Mouse (Mus musculus): ENCODE measurements at regions not wholly inside any gene's neighbourhood (a gene's known extent, or its start where the extent isn't known, plus 50 kb on each side); places are given as distances from the start of the nearest gene placed in this dataset.

- no peak for DNase-seq (ENCODE audit: low spot score in 2 of 2)
Observed at GRCm38 (mm10) chr6:126362331-126362730, 172.9 kb downstream of the Kcna5 start.

DNA sequence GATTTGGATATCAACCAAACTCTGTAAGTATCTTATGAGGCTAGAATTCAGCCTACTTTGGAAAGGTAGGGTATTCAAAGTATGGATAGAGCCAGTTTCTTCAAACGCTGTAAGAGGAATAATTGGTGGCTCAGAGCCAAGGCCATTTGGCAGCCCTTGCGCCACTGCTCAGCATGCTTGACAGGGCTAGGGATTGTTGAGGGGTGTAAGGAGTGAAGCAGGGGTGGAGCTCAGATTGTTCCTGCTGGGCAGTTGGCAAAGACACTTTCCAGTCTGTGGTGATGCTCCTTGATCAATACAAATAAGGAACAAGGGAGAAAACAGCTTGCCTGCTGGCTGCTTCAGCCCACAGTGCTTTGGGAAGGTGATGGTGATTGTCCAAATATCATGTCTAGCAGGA lies 181.9 kb downstream of the Kcna5 start:
- no peak for DNase-seq (ENCODE audit: low spot score in 2 of 2)

GRCm38 (mm10) chr6:126350476-126350875 lies 183.8 kb upstream of the Ntf3 start:
- DNase-seq (ENCODE audit: low spot score in 2 of 2): no peak

GRCm38 (mm10) chr6:126349905-126350304 lies 183.2 kb upstream of the Ntf3 start:
- no peak for DNase-seq (ENCODE audit: low spot score in 2 of 2)

GRCm38 (mm10) chr6:126345221-126345620 lies 178.5 kb upstream of the Ntf3 start:
- no peak for DNase-seq (ENCODE audit: low spot score in 2 of 2)

DNA sequence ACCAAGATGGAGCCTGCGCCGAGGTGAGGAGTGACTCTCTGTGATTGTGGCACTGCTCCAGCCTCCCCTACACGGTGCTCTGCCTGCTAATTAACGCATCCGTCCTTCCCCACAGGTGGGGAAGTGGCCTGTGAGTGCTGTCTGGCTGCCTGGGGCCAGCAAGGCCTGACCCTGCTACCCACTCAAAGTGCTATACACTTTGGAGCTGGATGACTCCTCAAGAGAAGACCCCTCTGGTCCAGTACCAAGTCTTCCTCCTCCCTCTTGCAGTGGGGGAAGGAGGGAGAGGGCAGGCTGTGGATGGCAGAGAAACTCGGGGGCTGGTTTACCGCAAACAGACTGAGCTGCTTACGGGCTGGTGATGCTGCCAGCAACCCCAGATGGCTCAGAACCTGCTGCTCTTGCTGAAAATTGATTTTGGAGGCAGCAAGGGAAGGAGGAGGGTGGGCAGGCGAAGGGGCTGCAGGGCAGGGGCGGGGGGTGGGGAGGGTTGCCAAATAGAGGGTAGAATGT lies 173.4 kb upstream of the Ntf3 start:
- DNase-seq (ENCODE audit: low spot score in 2 of 2): peak in 1 of 2 experiments; percentile 11

- no peak for DNase-seq (ENCODE audit: low spot score in 2 of 2)
Observed at GRCm38 (mm10) chr6:126337711-126338110, 171.0 kb upstream of the Ntf3 start.

GRCm38 (mm10) chr6:126334258-126334657 lies 167.5 kb upstream of the Ntf3 start:
- peak in 1 of 2 experiments; percentile 7 for DNase-seq (ENCODE audit: low spot score in 2 of 2)

DNA sequence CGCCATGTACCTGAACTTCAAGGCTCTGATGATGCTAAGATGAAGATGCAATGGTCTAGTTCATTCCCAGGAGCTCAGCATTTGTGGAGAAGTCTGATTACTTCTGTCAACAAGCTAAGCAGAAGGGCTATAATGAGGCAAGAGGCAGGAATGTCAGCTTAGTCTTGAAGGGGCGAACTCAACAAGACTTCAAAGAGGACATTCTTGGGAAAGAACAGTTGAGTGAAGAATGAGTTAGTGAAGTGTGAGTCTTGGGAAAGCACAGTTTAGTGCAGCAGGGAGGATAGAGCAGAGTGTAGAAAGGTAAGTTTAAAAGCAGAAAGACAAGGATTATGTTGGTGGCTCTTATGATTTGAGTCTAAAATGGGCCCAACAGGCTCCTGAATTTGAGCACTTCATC lies 160.5 kb upstream of the Ntf3 start:
- no peak for DNase-seq (ENCODE audit: low spot score in 2 of 2)

DNA sequence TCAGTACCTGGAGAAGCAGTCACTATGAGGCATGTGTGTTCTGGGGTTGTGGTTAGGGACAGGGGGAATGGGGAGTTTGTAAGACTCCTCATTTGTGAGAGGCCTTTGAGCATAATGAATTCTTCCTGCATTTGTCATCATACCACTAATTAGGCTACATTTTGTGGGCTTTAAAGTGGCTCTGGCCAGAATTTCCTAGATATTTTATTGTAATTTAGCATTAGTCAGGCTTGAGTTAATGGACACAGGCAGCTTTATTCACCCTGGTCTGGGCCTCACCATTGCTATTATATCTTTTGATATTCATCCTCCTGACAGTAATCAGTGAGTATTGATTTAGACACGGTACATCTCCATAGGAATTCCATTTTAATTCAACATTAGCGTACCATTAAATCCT lies 151.8 kb upstream of the Ntf3 start:
- no peak for DNase-seq (ENCODE audit: low spot score in 2 of 2)

- no peak for DNase-seq (ENCODE audit: low spot score in 2 of 2)
Observed at GRCm38 (mm10) chr6:126310786-126311480, 144.2 kb upstream of the Ntf3 start.

- no peak for DNase-seq (ENCODE audit: low spot score in 2 of 2)
Observed at GRCm38 (mm10) chr6:126303086-126303485, 136.4 kb upstream of the Ntf3 start.

DNA sequence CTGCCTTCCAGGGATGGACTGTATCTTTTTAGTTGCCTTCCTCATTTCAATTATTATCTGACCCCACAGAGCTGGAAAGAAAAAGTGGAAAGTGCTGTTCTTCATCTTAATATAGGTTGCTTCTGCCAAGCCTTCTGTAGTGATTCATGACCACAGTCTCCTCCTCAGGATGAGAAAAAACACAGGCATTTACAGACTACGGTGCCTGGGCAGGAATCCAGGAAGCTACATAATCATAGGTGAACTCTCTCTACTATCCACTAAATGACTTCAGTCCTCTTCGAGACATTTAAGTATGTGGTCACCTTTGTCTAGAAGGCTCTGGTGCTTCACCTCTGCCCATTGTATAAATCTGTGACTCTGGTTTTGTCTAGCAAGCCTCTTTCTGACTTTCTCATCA lies 124.9 kb upstream of the Ntf3 start:
- DNase-seq (ENCODE audit: low spot score in 2 of 2): no peak

GRCm38 (mm10) chr6:126287166-126287565 lies 120.5 kb upstream of the Ntf3 start:
- DNase-seq (ENCODE audit: low spot score in 2 of 2): no peak

DNA sequence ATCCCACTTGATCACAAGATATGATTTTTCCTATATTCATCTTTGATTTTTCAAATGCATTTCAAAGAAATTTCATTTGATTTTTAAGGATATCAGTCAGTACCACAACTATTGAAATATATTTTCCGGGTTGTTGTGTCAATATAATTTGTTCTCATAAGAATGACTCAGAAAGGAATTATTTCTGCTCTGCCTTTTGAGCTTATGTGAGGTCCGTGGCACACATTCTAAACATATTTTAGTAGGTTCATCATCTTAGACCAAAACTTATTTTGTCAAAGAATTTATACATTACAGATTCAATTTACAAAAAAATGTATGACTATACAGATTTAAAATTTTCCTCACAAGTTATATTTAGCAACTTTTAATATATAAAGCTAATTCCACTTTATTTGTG lies 119.5 kb upstream of the Ntf3 start:
- no peak for DNase-seq (ENCODE audit: low spot score in 2 of 2)

GRCm38 (mm10) chr6:126284409-126284808 lies 117.7 kb upstream of the Ntf3 start:
- no peak for DNase-seq (ENCODE audit: low spot score in 2 of 2)

- no peak for DNase-seq (ENCODE audit: low spot score in 2 of 2)
Observed at GRCm38 (mm10) chr6:126280352-126280751, 113.6 kb upstream of the Ntf3 start.

DNA sequence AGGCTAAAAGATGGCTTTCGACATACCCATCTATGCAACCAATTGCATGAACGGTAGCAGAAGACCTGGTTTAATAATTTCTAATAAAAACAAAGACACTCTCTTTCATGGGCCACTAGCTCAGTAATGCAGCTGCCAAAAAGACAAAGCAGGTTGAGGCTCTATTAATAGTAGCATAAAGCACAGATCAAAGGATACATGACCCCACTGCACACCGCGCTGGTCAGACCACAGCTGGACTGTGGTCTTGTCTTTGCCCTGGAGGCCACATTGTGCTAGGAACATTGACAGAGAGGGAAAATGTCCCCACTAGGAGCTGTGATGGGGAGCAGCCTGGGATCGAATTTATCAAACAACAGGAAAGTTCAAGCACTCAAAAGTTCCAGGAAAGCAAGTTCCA lies 79.3 kb upstream of the Ntf3 start:
- DNase-seq (ENCODE audit: low spot score in 2 of 2): no peak

GRCm38 (mm10) chr6:126245431-126245830 lies 78.7 kb upstream of the Ntf3 start:
- DNase-seq (ENCODE audit: low spot score in 2 of 2): no peak

DNA sequence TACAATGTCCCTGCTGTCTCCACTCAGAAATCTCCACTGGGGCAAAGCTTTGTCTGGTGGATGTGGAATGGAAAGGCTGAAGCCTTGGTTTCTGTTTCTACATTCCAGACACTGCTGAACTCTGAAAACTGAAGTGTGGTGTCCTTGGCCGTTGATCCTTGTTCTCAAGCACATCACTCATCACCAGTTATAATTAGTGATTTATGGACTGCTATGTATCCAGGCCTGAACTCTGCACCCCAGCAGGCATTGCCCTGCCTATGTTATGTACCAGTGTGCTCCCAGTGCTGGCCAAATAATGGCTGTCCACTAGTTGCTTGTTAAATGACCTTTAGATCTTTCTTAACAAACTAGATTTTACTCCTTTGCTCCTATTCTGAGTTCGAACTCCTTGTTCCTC lies 75.6 kb upstream of the Ntf3 start:
- no peak for DNase-seq (ENCODE audit: low spot score in 2 of 2)

DNA sequence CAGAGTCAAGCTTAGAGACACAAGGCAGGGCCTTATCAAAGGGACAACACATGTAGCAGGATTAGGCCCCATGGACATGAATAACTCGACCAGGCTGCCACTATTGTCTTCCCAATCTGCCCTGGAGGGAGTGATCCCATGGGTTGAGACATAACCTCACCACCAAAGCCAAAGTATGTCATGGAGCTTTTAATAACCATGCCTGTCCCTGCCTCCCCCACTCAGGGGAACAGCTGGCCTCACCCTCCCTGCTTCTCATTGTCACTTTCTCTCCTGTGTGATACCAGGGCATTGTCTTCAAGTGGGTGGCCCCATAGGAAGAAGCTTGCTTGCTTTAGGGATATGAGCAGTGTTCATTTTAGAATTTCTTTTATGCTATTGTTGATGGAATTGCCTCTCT lies 73.5 kb upstream of the Ntf3 start:
- no peak for DNase-seq (ENCODE audit: low spot score in 2 of 2)
